Mouse (Mus musculus) embryonic facial prominence, embryonic 11.5 days (tissue): ENCODE results near the gene Gm45844. TPM values are rescaled to one million over a fixed set of nuclear protein-coding genes. Genes with fewer than 3 reads are reported as not detected.

ENCODE experiments used
- ATAC-seq: fragments of 200-750 bp; cut with Nextera tagmentation; replicated peaks from 2 replicates; pipeline ENCODE4 v1.8.0; 2017; ENCODE audit warnings: low read depth; ENCODE audit not compliant: insufficient number of reproducible peaks, low FRiP score, low TSS enrichment
- DNase-seq: peaks from one replicate; pipeline ENCODE4 v3.0.0-alpha.2; 2015; ENCODE audit warnings: low spot score
- H3K27ac ChIP-seq: fragments of 300-500 bp; sonication (generic); replicated peaks from 2 replicates; pipeline ENCODE4 v1.5.1; 2014; ENCODE audit warnings: mild to moderate bottlenecking, low read depth, low read length, control low read depth
- H3K27me3 ChIP-seq: fragments of 300-500 bp; sonication (generic); 2 replicates; pipeline ENCODE4 v1.6.1; 2014; ENCODE audit warnings: mild to moderate bottlenecking, low read length, moderate library complexity, mixed read lengths; ENCODE audit not compliant: control insufficient read depth, insufficient read depth
- H3K36me3 ChIP-seq: fragments of 300-500 bp; sonication (generic); replicated peaks from 2 replicates; pipeline ENCODE4 v1.6.1; 2014; ENCODE audit warnings: low read depth, mild to moderate bottlenecking, low read length, moderate library complexity, mixed read lengths; ENCODE audit not compliant: control insufficient read depth, insufficient read depth
- H3K4me1 ChIP-seq: fragments of 300-500 bp; sonication (generic); 2 replicates; pipeline ENCODE4 v1.6.1; 2014; ENCODE audit warnings: low read length, mixed read lengths; ENCODE audit not compliant: control insufficient read depth, insufficient read depth
- H3K4me2 ChIP-seq: fragments of 300-500 bp; sonication (generic); 2 replicates; pipeline ENCODE4 v1.6.1; 2014; ENCODE audit warnings: low read depth, mild to moderate bottlenecking, control low read depth, low read length, moderate library complexity
- H3K4me3 ChIP-seq: fragments of 300-500 bp; sonication (generic); 2 replicates; pipeline ENCODE4 v1.5.1; 2014; ENCODE audit warnings: low read depth, low read length, control low read depth
- H3K9ac ChIP-seq: fragments of 300-500 bp; sonication (generic); replicated peaks from 2 replicates; pipeline ENCODE4 v1.6.1; 2014; ENCODE audit warnings: mild to moderate bottlenecking, control low read depth, low read length
- H3K9me3 ChIP-seq: fragments of 300-500 bp; sonication (generic); replicated peaks from 2 replicates; pipeline ENCODE4 v1.6.1; 2016; ENCODE audit warnings: mild to moderate bottlenecking, low read length, inconsistent platforms, mixed read lengths; ENCODE audit not compliant: control insufficient read depth
- WGBS: fragments of 180-500 bp; shearing (Covaris S2); extraction: QIAGEN DNeasy Blood & Tissue Kit; methylation state at CpG from one replicate; pipeline ENCODE4 v1.1.7; 2014; 5-methylcytosine and 5-hydroxymethylcytosine counted together
- microRNA-seq: library from miRNA; unstranded; fragments of <30 nt; microRNA quantifications from one replicate; pipeline ENCODE4, GENCODE M21; 2016; ENCODE audit warnings: borderline number of aligned reads
- polyA plus RNA-seq: library from polyadenylated mRNA; unstranded; fragments of >200 nt; fragmentation: Nextera tagmentation; extraction: Ambion mirVana; gene quantifications from 2 replicates; pipeline ENCODE4 v1.2.1, GENCODE M21; 2014

The Gm45844 gene
- polyA plus RNA-seq, 1 experiment from 2014 or later, result 3.0 TPM

GRCm38 (mm10) chr7:7187417-7188190 is 90.5 kb downstream of the Gm45844 start:
- no peak overlapping the region; the same call in 1 of the 2 replicates for H3K4me2 ChIP-seq
- DNase-seq (no peak), ATAC-seq (peak; percentile 37; the same call in 1 of the 2 replicates)
- no peaks in the 10 kb centered on the region for H3K27me3 ChIP-seq
- H3K9me3 ChIP-seq, result no peaks in the 10 kb centered on the region
- H3K36me3 ChIP-seq, result no peaks in the 10 kb centered on the region
- no peak overlapping the region for H3K9ac ChIP-seq
- H3K4me3 ChIP-seq, result no peak overlapping the region
- WGBS, result 39% methylated on average over 13 of the region's 13 CpGs
- H3K27ac ChIP-seq, result no peak overlapping the region
- no peaks in the 10 kb centered on the region for H3K4me1 ChIP-seq

GRCm38 (mm10) chr7:7185897-7186296 is 92.2 kb downstream of the Gm45844 start:
- H3K36me3 ChIP-seq, result no peaks in the 10 kb centered on the region
- H3K9me3 ChIP-seq, result no peaks in the 10 kb centered on the region
- no peaks in the 10 kb centered on the region for H3K27me3 ChIP-seq
- no peaks in the 10 kb centered on the region for H3K4me1 ChIP-seq
- ATAC-seq (no peak), DNase-seq (peak; percentile 9)
- no peak overlapping the region for H3K9ac ChIP-seq
- no peak overlapping the region for H3K4me3 ChIP-seq
- H3K4me2 ChIP-seq, result no peak overlapping the region
- no peak overlapping the region for H3K27ac ChIP-seq
- 79% methylated on average over 1 of the region's 1 CpGs for WGBS

DNA sequence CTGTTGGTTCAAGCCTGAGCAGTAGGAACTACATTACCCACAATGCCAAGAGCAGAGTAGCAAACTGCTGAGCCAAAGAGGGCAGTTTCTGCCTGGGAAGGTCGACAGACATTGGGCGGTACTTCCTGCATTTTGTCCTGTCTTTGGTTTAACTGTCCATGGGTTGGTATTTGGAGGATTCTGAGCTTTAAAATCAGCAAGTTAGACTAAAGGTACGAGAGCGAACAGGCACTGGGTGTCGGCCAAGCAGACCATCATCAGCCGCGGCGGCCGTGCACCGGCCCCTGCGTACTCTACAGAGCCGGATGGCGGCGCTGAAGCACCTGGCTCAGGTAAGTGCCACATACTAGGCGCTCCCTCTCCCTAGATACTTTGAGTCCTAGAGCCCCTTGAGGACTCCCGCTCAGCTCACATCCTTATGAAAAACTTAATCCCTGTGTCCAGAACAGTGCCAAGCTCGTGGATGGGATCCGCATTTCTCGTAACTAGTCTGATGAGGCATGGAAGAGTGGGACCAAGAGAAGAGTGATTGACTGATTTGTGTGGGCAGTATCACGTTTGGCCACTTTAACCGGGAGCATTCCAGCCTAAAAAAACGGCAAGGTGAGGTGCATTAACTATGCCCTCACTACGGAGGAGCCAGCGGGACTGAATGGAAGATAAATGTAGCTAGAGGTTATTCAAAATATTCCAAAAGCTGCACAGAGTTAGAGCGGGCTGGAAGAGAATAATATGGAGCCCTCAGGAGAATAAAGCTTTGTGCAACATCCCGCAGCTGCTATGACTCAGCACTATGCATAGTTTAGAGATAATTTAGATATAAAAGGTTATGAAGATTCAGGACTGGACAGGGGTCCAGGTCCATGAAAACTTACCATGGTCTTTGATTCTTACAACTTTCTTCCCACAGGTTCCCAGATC is 106.6 kb downstream of the Gm45844 start, which contains the start of gene Zfp418:
Zfp418 (plus strand) TSS at position 104 of the 921 bp plus-strand sequence.
- Histone ChIP-seq H3K4me1 (no peaks in the 10 kb centered on the region), H3K9ac (peak within 1 kb of the TSS; percentile 71), H3K36me3 (no peaks in the 10 kb centered on the region), H3K4me2 (peak within 1 kb of the TSS; percentile 76), H3K4me3 (peak within 1 kb of the TSS; percentile 72), H3K9me3 (no peaks in the 10 kb centered on the region), H3K27ac (no peak within 1 kb of the TSS), H3K27me3 (no peaks in the 10 kb centered on the region)
- WGBS, result 1% methylated on average over 26 of the region's 26 CpGs
- DNase-seq, result peak; percentile 80
- peak; percentile 92 for ATAC-seq

Small RNA genes within 50 kb of the gene (microRNA-seq; reads per million reads assigned to microRNA genes)
- not detected for gene Mir5620

Other genes with a start within 250 kb of the Gm45844 start
- 16.3 and 17.5 TPM in 2 replicates for gene Zfp954, start 156.8 kb downstream of the Gm45844 start, polyA plus RNA-seq
- gene Zfp773, start 141.5 kb downstream of the Gm45844 start, polyA plus RNA-seq, result 4.4 and 4.7 TPM in 2 replicates
- 3.0 and 4.5 TPM in 2 replicates for gene Zfp418, start 107.0 kb downstream of the Gm45844 start, polyA plus RNA-seq
- 10.8 and 11.5 TPM in 2 replicates for gene Zfp772, start 68.3 kb downstream of the Gm45844 start, polyA plus RNA-seq
- gene Vmn2r29, start 31.0 kb downstream of the Gm45844 start, polyA plus RNA-seq, result 0.27 and 0.45 TPM in 2 replicates
- 36.5 and 41.4 TPM in 2 replicates for gene Clcn4, start 22.6 kb upstream of the Gm45844 start, polyA plus RNA-seq
- not detected in 2 replicates for gene Vmn2r30, start 59.3 kb upstream of the Gm45844 start, polyA plus RNA-seq
- not detected in 2 replicates for gene Gm45783, start 96.3 kb upstream of the Gm45844 start, polyA plus RNA-seq
- gene Vmn2r31, start 121.4 kb upstream of the Gm45844 start, polyA plus RNA-seq, result not detected in 2 replicates
- gene Vmn2r32, start 201.7 kb upstream of the Gm45844 start, polyA plus RNA-seq, result not detected in 2 replicates